Mouse (Mus musculus) Patski (cell line): ENCODE measurements at regions not wholly inside any gene's neighbourhood (a gene's known extent, or its start where the extent isn't known, plus 50 kb on each side); places are given as distances from the start of the nearest gene placed in this dataset.

ENCODE experiments used
- ATAC-seq: fragments of 100-300 bp; one replicate; pipeline ENCODE4 v1.8.0; 2021
- CTCF ChIA-PET: fragments of 350-600 bp; sonication (Branson Sonifier 250); formaldehyde crosslinking; loops from one replicate; lab custom pipeline; 2022; ENCODE audit warnings: inconsistent platforms; lab: Charles Lee
- POLR2A ChIA-PET: fragments of 350-600 bp; sonication (Branson Sonifier 250); formaldehyde crosslinking; loops from one replicate; lab custom pipeline; 2022; ENCODE audit warnings: antibody characterized with exemption, inconsistent platforms; lab: Charles Lee
- DNase-seq: peaks from one replicate; pipeline ENCODE4 v3.0.0-alpha.2; 2011; ENCODE audit warnings: low read depth, low spot score
- H3K27me3 ChIP-seq: fragments of 371-371 bp; one replicate; pipeline ENCODE4 v1.5.1; 2021
- CTCF ChIP-seq: fragments of 100-300 bp; IDR thresholded peaks from one replicate; pipeline ENCODE4 v1.5.1; 2021
- in situ Hi-C: fragments of 300-500 bp; cut with MboI; formaldehyde crosslinking; loops from 3 replicates; pipeline ENCODE4 v1.11.1; 2018; ENCODE audit warnings: low pct_unique_long_range_greater_than_20kb, mixed read lengths

DNA sequence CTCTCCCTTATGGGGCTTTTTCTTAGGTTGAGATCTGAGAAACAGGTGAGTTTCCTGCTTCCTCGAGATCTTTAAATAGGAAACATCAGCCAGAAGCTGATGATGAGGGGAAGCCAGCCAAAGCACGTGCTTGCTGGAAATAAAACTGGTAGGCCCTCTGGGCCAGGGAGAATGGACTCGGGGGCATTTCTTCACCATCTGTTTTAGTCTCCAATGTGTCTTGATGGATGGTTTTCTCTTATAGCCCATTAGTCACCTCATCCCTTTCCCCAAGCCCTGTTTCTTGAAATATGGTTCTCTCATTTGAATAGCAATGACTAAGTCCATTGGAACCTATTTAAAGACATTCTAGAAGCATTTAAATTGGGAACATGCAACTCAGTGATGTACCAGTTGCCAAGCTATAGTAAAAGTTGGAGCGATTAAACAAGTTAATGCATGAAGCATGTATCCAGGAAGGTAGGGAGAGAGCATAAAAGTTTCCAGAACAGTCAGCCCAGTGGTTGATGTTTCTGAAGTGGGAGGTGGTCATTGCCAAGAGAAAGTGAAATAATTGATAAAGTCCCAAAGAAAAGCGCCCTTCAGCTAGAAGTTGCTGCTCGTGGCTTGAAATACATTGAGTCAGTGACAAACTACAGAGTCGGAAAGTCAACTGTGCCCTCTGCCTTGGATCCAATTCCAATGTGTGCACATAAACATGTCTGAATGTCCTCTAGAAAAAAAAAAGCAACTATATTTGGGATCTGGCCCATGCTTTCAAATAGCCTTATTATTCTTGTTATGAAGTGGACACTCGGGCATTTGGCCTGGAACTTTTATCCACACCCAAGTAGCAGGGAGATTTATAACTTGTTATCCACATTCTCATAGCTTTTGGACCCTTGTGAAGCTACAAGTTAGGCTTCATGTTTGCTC is 589.8 kb downstream of the Ebf1 start:
- DNase-seq = no peak
- in situ Hi-C loops = no loop called here

DNA sequence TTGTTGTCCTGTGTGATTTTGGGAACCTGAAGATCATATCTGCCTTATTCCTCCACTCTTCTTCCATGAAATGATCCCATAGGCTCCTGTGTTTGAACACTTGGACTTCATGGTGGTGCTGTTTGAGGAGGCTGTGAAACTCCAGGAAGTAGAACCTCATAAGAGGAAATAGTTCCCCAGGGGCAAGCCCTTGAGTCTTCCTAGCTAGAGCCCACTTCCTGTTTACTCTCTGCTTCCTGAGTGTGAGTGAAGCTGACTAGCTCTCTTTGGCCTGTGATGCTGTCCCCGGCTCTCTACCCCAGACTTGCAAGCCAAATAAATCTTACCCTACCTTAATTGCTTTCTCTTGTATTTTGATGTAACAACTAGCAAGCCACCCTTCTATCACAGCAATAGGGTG is 597.0 kb downstream of the Ebf1 start:
- POLR2A ChIA-PET = interaction anchor here (0.5 kb wide), 1 partner anchor 444 kb away, joined by 3 read pairs; no protein-coding TSS in a partner anchor
- in situ Hi-C loops = no loop called here

More for the DNA sequence above, 589.8 kb downstream of the Ebf1 start:
- ATAC-seq = no peak
- ChIA-PET POLR2A (no interaction called here), CTCF (no interaction called here)
- no peak for TF ChIP-seq CTCF
- no peaks in the 10 kb centered on the region for H3K27me3 ChIP-seq

DNA sequence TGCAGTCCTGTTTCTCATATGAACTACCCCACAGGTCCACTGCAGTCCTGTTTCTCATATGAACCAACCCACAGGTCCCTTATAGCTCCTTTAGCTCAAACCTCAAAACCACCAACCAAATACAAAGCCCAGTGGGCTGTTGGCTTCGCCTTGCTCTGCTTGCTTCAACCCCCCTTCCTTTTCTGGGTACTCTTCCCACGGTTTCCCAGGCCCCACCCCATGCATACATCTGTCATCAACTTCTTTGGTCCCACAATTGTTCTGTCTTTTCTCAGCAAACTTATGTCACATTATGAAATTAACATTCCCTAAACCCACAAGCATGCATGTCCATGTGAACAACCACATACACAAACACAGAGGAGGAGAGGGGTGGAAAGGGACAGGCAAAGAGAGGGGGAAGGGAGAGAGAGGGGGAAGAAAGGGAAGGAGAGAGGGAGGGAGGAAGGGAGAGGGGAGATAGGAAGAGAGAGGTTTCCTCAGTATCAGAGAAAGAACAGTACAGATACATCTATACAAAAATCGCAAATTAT is 599.9 kb downstream of the Ebf1 start:
- POLR2A ChIA-PET = no interaction called here
- TF ChIP-seq CTCF = no peak
- DNase-seq (no peak), ATAC-seq (no peak)
- in situ Hi-C loops = no loop called here
- H3K27me3 ChIP-seq = no peaks in the 10 kb centered on the region
- CTCF ChIA-PET = no interaction called here

More for the DNA sequence above, 597.0 kb downstream of the Ebf1 start:
- TF ChIP-seq CTCF = no peak
- DNase-seq (no peak), ATAC-seq (no peak)
- no peaks in the 10 kb centered on the region for H3K27me3 ChIP-seq
- CTCF ChIA-PET = no interaction called here

DNA sequence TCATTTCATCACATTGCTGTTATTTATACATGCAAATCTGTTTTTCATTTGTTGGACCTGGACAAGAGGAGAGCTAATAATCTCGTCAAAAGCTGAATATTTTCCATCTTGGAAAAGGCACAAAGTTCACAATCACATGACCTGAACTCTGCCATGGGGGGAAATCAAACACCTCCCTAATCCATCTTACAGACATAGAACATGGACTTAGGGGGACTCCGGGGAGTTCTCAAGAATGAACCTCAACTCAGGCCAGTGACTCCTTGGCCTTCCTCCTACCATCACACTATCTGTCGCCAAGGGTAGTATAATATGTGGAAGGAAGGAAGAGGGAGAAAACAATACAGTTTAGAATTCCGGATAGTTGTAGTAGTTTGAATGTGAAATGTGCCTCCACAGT is 602.1 kb downstream of the Ebf1 start:
- ChIA-PET POLR2A (no interaction called here), CTCF (no interaction called here)
- H3K27me3 ChIP-seq = no peaks in the 10 kb centered on the region
- TF ChIP-seq CTCF = no peak
- no peak for ATAC-seq
- DNase-seq = no peak
- in situ Hi-C loops = no loop called here

DNA sequence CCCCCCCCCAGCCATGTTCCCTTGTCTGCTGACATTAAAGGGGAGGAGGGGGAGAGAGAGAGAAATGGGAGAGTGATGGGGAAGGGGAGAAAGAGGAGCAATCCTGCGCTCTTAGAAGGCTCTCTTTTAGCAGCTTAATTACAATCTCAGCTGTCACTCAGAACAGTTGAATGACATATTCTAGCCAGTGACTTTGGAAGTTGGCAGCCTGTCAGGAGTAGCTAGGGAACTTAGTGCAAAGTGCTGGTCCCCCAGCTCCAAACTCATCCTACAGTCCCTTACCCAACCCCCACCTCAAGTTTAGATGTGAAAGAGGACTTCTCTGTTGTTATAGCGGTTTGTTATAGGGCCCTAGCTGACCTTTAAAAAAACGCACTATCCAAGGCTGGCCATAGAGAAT is 604.9 kb downstream of the Ebf1 start:
- no peak for DNase-seq
- no peaks in the 10 kb centered on the region for H3K27me3 ChIP-seq
- in situ Hi-C loops = no loop called here
- ChIA-PET POLR2A (no interaction called here), CTCF (no interaction called here)
- no peak for ATAC-seq
- TF ChIP-seq CTCF = no peak

DNA sequence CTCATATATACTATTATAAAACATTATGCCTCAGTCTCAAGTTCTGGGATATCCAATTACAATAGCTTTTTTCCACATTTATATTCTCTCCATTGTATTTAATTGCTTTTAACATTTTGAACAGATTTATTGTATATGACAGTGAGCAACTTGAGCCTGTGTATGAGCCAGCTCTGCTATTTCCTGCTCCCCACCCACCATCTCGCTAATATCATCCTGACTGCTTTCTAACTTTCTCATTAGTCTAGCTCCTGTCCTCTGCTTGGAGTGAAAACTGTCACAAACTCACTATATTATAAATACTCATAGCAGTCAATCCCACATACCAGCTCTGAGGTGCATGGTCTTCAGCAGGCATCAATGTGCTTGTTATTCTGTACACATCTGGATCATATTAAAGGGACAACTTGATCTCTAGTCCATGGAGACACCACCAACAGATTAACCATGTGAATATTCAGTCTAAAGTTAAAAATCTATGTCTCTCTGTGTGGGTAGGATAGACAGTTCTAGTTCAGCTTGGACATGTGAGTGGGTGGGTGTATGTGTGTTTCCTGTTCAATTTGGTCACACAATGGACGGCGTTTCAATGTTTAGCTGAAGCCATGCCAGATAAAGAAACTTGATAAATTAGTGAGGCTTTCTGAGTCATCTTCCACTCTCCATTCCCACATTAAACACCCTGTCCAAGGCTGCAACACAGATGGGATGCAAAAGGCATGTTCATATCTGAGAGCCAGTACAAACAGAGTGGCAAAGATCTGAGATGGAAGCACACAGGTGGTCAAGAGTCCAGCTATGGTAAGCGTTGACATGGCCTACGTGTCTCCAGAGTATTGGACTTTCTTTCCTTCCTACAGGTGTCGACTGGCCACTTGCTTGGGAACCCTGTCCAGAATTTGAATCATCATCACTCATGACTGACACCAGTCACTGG is 616.1 kb upstream of the Clint1 start:
- H3K27me3 ChIP-seq = no peaks in the 10 kb centered on the region
- ChIA-PET CTCF (interaction anchor here (1.9 kb wide), 1 partner anchor 10 kb away, joined by 6 read pairs; no protein-coding TSS in a partner anchor), POLR2A (interaction anchor here (0.7 kb wide), 1 partner anchor 88 kb away, joined by 3 read pairs; no protein-coding TSS in a partner anchor)
- DNase-seq (no peak), ATAC-seq (no peak)
- TF ChIP-seq CTCF = no peak
- in situ Hi-C loops = no loop called here

DNA sequence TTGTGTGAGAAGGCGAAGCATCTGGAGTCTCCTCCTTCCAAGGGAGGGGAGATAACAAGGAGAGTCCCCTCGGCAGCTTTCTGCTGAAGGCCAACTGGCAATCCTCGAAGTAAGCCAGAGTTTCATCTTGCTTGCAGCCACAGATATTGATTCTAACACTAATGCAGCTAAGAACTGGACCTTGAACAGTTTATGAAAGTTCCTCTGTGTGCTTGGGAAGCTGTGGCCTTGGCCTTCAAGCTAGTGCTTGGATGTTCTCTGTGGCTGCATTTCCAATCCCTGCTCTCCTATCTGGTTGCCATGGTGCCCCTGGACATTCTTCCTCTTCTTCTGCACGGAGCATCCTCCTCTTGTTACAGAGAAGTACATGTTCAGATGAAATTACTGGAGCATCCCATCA is 614.8 kb upstream of the Clint1 start:
- H3K27me3 ChIP-seq = no peaks in the 10 kb centered on the region
- DNase-seq (no peak), ATAC-seq (no peak)
- POLR2A ChIA-PET = no interaction called here
- CTCF ChIA-PET = no interaction called here
- TF ChIP-seq CTCF = no peak
- in situ Hi-C loops = no loop called here

DNA sequence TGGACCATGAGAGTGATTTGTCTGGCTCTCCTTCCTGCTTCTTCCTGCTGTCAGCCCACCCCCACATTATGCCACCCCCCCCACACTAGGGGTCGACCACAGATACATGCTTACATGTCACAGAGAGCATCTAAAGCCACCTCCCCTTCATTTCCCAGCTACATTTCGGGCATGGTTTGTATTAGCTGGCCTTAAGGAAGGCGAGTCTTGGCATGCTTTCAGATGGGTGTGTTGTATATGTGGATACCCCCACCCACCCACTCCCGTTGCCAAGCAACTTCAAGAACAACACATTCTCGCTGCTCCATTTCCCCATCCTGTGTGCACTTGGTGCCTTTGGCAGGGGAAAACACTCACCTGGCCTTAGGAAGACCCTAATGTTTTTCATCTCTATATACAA is 612.8 kb upstream of the Clint1 start:
- DNase-seq = no peak
- no peak for TF ChIP-seq CTCF
- ChIA-PET CTCF (no interaction called here), POLR2A (no interaction called here)
- in situ Hi-C loops = no loop called here
- no peaks in the 10 kb centered on the region for H3K27me3 ChIP-seq
- ATAC-seq = no peak

DNA sequence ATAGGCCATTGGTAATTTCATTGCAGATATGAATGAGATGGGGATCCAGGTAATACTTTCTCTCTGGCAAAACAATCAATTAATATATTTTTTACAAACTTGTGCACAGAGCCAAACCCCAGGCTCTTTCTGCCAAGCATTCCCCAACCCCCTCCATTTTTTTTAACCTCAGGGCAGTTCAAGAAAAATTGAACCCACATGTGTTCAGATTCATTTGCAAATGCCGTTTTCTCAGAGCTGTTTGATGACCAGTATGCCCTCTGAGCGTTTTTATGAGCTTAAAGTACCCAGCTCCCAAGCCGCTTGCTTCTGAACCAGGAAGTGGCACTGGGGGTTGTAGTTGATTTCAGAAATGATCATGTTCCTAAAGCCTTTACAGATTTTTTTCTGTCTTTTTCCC is 611.4 kb upstream of the Clint1 start:
- H3K27me3 ChIP-seq = no peaks in the 10 kb centered on the region
- DNase-seq (no peak), ATAC-seq (no peak)
- TF ChIP-seq CTCF = no peak
- in situ Hi-C loops = no loop called here
- ChIA-PET POLR2A (no interaction called here), CTCF (no interaction called here)

DNA sequence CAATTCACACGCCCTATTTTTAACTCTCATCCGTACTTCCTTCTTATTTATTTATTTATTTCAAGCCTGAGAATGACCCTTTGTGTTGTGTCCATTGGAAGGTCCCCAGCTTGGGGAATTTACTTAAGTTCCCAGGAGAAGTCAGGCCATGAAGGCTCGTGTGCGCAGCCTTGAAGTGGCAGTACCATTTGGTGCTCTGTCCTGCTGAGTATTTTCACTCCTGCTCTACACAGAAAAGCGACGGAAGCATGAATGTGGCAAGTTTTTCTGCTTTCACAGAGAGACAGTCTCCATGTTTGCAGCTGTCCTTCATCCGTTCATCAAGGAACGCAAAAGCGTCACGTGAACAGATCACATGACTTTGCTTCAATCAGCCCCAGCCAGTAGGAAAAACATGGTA is 610.2 kb upstream of the Clint1 start:
- DNase-seq (no peak), ATAC-seq (no peak)
- in situ Hi-C loops = no loop called here
- CTCF ChIA-PET = no interaction called here
- POLR2A ChIA-PET = no interaction called here
- no peak for TF ChIP-seq CTCF
- H3K27me3 ChIP-seq = no peaks in the 10 kb centered on the region
